Mouse (Mus musculus): ENCODE data around the gene Rnd1. TPM values are rescaled to one million over a fixed set of nuclear protein-coding genes. Genes with fewer than 3 reads are reported as not detected.

The Rnd1 gene
- polyA plus RNA-seq, 1 experiment from 2014 or later = 8.0 TPM

- H3K4me3 ChIP-seq = peak overlapping the region; percentile 42
- peak; percentile 85 for ATAC-seq (ENCODE audit: low FRiP score, low read depth)
- H3K27ac ChIP-seq (replicated peaks) = no peak overlapping the region
- H3K4me2 ChIP-seq (replicated peaks) = peak overlapping the region; percentile 67
- H3K9ac ChIP-seq (replicated peaks) = peak overlapping the region; percentile 55
- WGBS = 6% methylated on average over 40 of the region's 40 CpGs
- H3K27me3 ChIP-seq = peaks cover 39% of the 10 kb centered on the region
- H3K9me3 ChIP-seq = no peaks in the 10 kb centered on the region
- no peaks in the 10 kb centered on the region for H3K36me3 ChIP-seq
- H3K4me1 ChIP-seq = peaks cover 18% of the 10 kb centered on the region
Measured at GRCm38 (mm10) chr15:98699190-98700105, 22.2 kb upstream of the Rnd1 start.

- Histone ChIP-seq H3K36me3 (no peaks in the 10 kb centered on the region), H3K27ac (replicated peaks) (no peak overlapping the region), H3K4me3 (no peak overlapping the region), H3K9ac (replicated peaks) (no peak overlapping the region), H3K4me1 (peaks cover 31% of the 10 kb centered on the region), H3K9me3 (no peaks in the 10 kb centered on the region), H3K4me2 (replicated peaks) (no peak overlapping the region), H3K27me3 (peaks cover 18% of the 10 kb centered on the region)
- WGBS = 55% methylated on average over 8 of the region's 8 CpGs
- no peak for ATAC-seq (ENCODE audit: low FRiP score, low read depth)
Measured at GRCm38 (mm10) chr15:98696216-98696615, 19.0 kb upstream of the Rnd1 start.

GRCm38 (mm10) chr15:98695726-98696125 lies 18.5 kb upstream of the Rnd1 start:
- H3K4me2 ChIP-seq (replicated peaks) = no peak overlapping the region
- peaks cover 36% of the 10 kb centered on the region for H3K4me1 ChIP-seq
- H3K9me3 ChIP-seq = no peaks in the 10 kb centered on the region
- no peaks in the 10 kb centered on the region for H3K36me3 ChIP-seq
- no peak overlapping the region for H3K4me3 ChIP-seq
- ATAC-seq (ENCODE audit: low FRiP score, low read depth) = no peak
- 63% methylated on average over 9 of the region's 9 CpGs for WGBS
- peaks cover 13% of the 10 kb centered on the region for H3K27me3 ChIP-seq
- H3K27ac ChIP-seq (replicated peaks) = no peak overlapping the region
- H3K9ac ChIP-seq (replicated peaks) = no peak overlapping the region

GRCm38 (mm10) chr15:98692171-98692715 lies 15.0 kb upstream of the Rnd1 start:
- H3K36me3 ChIP-seq = no peaks in the 10 kb centered on the region
- peak overlapping the region; percentile 60; the same call in 1 of the 2 replicates for H3K27ac ChIP-seq (replicated peaks)
- peaks cover 41% of the 10 kb centered on the region for H3K4me1 ChIP-seq
- no peaks in the 10 kb centered on the region for H3K9me3 ChIP-seq
- no peak overlapping the region for H3K4me2 ChIP-seq (replicated peaks)
- H3K27me3 ChIP-seq = no peaks in the 10 kb centered on the region
- H3K4me3 ChIP-seq = no peak overlapping the region
- H3K9ac ChIP-seq (replicated peaks) = no peak overlapping the region
- ATAC-seq (ENCODE audit: low FRiP score, low read depth) = no peak
- 49% methylated on average over 11 of the region's 11 CpGs for WGBS

GRCm38 (mm10) chr15:98691486-98692147 lies 14.4 kb upstream of the Rnd1 start:
- no peak overlapping the region for H3K4me3 ChIP-seq
- 14% methylated on average over 7 of the region's 7 CpGs for WGBS
- no peak overlapping the region for H3K9ac ChIP-seq (replicated peaks)
- peak overlapping the region; percentile 60 for H3K27ac ChIP-seq (replicated peaks)
- peak; percentile 83 for ATAC-seq (ENCODE audit: low FRiP score, low read depth)
- no peaks in the 10 kb centered on the region for H3K27me3 ChIP-seq
- H3K4me1 ChIP-seq = peaks cover 41% of the 10 kb centered on the region
- H3K9me3 ChIP-seq = no peaks in the 10 kb centered on the region
- no peaks in the 10 kb centered on the region for H3K36me3 ChIP-seq
- H3K4me2 ChIP-seq (replicated peaks) = peak overlapping the region; percentile 16

GRCm38 (mm10) chr15:98689682-98690081 lies 12.4 kb upstream of the Rnd1 start:
- Histone ChIP-seq H3K4me3 (no peak overlapping the region), H3K9ac (replicated peaks) (no peak overlapping the region), H3K27me3 (no peaks in the 10 kb centered on the region), H3K36me3 (no peaks in the 10 kb centered on the region), H3K9me3 (no peaks in the 10 kb centered on the region), H3K4me2 (replicated peaks) (no peak overlapping the region), H3K27ac (replicated peaks) (no peak overlapping the region), H3K4me1 (peaks cover 31% of the 10 kb centered on the region)
- no peak for ATAC-seq (ENCODE audit: low FRiP score, low read depth)
- WGBS = 77% methylated on average over 2 of the region's 2 CpGs

- Histone ChIP-seq H3K4me1 (peaks cover 15% of the 10 kb centered on the region), H3K27me3 (no peaks in the 10 kb centered on the region), H3K4me2 (replicated peaks) (no peak overlapping the region), H3K4me3 (no peak overlapping the region), H3K36me3 (no peaks in the 10 kb centered on the region), H3K9ac (replicated peaks) (no peak overlapping the region), H3K27ac (replicated peaks) (no peak overlapping the region), H3K9me3 (no peaks in the 10 kb centered on the region)
- ATAC-seq (ENCODE audit: low FRiP score, low read depth) = no peak
- 76% methylated on average over 3 of the region's 3 CpGs for WGBS
Measured at GRCm38 (mm10) chr15:98685926-98686325, 8.7 kb upstream of the Rnd1 start.

- Histone ChIP-seq H3K9me3 (no peaks in the 10 kb centered on the region), H3K27me3 (peaks cover 4% of the 10 kb centered on the region; the same call in 1 of the 2 replicates), H3K27ac (replicated peaks) (no peak overlapping the region), H3K9ac (replicated peaks) (no peak overlapping the region), H3K4me1 (peaks cover 2% of the 10 kb centered on the region; the same call in 1 of the 2 replicates), H3K4me2 (replicated peaks) (no peak overlapping the region), H3K4me3 (no peak overlapping the region), H3K36me3 (no peaks in the 10 kb centered on the region)
- 100% methylated on average over 1 of the region's 1 CpGs for WGBS
- ATAC-seq (ENCODE audit: low FRiP score, low read depth) = no peak
Measured at GRCm38 (mm10) chr15:98683746-98684145, 6.5 kb upstream of the Rnd1 start.

GRCm38 (mm10) chr15:98683177-98683576 lies 5.9 kb upstream of the Rnd1 start:
- no peaks in the 10 kb centered on the region for H3K4me1 ChIP-seq
- 83% methylated on average over 10 of the region's 10 CpGs for WGBS
- H3K4me3 ChIP-seq = no peak overlapping the region
- H3K27me3 ChIP-seq = peaks cover 8% of the 10 kb centered on the region; the same call in 1 of the 2 replicates
- no peak overlapping the region for H3K27ac ChIP-seq (replicated peaks)
- H3K9me3 ChIP-seq = no peaks in the 10 kb centered on the region
- ATAC-seq (ENCODE audit: low FRiP score, low read depth) = no peak
- no peak overlapping the region for H3K9ac ChIP-seq (replicated peaks)
- H3K4me2 ChIP-seq (replicated peaks) = no peak overlapping the region
- no peaks in the 10 kb centered on the region for H3K36me3 ChIP-seq

GRCm38 (mm10) chr15:98681633-98682032 lies 4.4 kb upstream of the Rnd1 start:
- Histone ChIP-seq H3K9ac (replicated peaks) (no peak overlapping the region), H3K36me3 (no peaks in the 10 kb centered on the region), H3K4me3 (no peak overlapping the region), H3K9me3 (no peaks in the 10 kb centered on the region), H3K27ac (replicated peaks) (no peak overlapping the region), H3K4me1 (peaks cover 13% of the 10 kb centered on the region), H3K27me3 (peaks cover 16% of the 10 kb centered on the region), H3K4me2 (replicated peaks) (no peak overlapping the region)
- no peak for ATAC-seq (ENCODE audit: low FRiP score, low read depth)
- WGBS = 84% methylated on average over 7 of the region's 7 CpGs

- Histone ChIP-seq H3K27ac (replicated peaks) (no peak overlapping the region), H3K4me2 (replicated peaks) (no peak overlapping the region), H3K9ac (replicated peaks) (no peak overlapping the region), H3K36me3 (no peaks in the 10 kb centered on the region), H3K27me3 (peaks cover 26% of the 10 kb centered on the region), H3K9me3 (no peaks in the 10 kb centered on the region), H3K4me1 (peaks cover 23% of the 10 kb centered on the region), H3K4me3 (no peak overlapping the region)
- no peak for ATAC-seq (ENCODE audit: low FRiP score, low read depth)
- whole genome bisulfite sequencing = 95% methylated on average over 8 of the region's 8 CpGs
Measured at GRCm38 (mm10) chr15:98680660-98681059, 3.4 kb upstream of the Rnd1 start.

- Histone ChIP-seq H3K27me3 (peaks cover 30% of the 10 kb centered on the region), H3K4me3 (no peak overlapping the region), H3K4me2 (replicated peaks) (no peak overlapping the region), H3K4me1 (peaks cover 44% of the 10 kb centered on the region), H3K9me3 (no peaks in the 10 kb centered on the region), H3K36me3 (peaks cover 2% of the 10 kb centered on the region; the same call in 1 of the 2 replicates), H3K27ac (replicated peaks) (0 out of 2 replicates have a peak overlapping the region, but pooled peaks have one; percentile 7), H3K9ac (replicated peaks) (no peak overlapping the region)
- no peak for ATAC-seq (ENCODE audit: low FRiP score, low read depth)
- 65% methylated on average over 7 of the region's 7 CpGs for WGBS
Measured at GRCm38 (mm10) chr15:98677977-98678376, 716 bp upstream of the Rnd1 start.

Data from midbrain, embryonic 12.5 days (tissue).